Mouse (Mus musculus): Measurements from ENCODE around the gene Ick.

DNA sequence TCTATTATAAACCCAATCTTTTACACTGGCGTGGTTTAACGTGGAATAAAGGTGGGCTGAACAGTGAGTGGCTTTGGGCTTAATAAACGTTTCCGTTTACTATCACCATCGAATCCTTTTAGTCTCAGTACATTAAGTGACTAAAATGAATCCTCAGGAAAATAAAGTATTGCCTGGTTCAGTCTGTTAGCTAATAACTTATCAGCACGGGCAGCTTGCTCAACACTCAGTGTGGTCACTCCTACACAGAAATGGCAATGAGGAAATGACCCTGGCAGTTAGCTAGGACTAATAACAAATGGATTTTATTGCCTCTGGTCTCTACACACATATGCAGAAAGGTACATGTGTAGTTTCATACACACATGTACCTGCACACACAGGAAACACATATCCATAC, 4.0 kb upstream of the Ick start:
- TF ChIP-seq CTCF (IDR thresholded peaks at IDR 0.05; ENCODE audit: insufficient read depth, low read depth, low read length) (no peak), POLR2A (IDR thresholded peaks at IDR 0.05; ENCODE audit: insufficient read depth, low read depth, low read length) (no peak)
